Mouse (Mus musculus) liver, postnatal 0 days (tissue): ENCODE data around the gene Jagn1.

Experiments used
- CTCF ChIP-seq: sonication (generic); IDR thresholded peaks from 2 replicates; pipeline ENCODE4 v1.5.1; 2016; ENCODE audit warnings: antibody characterized with exemption, low read depth
- EP300 ChIP-seq: IDR thresholded peaks from 2 replicates; pipeline ENCODE4 v1.6.1; 2016; ENCODE audit warnings: antibody characterized with exemption, low read depth, mild to moderate bottlenecking

- TF ChIP-seq EP300: no peak
- TF ChIP-seq CTCF: no peak
Measured at GRCm38 (mm10) chr6:113394811-113395210, 47.6 kb upstream of the Jagn1 start.
